Mouse (Mus musculus) gastrocnemius, postnatal 14 days (tissue): ENCODE measurements around the gene Gm20388. TPM values are rescaled to one million over a fixed set of nuclear protein-coding genes. Genes with fewer than 3 reads are reported as not detected.
"Not testable (repeated sequence)": the region's sequence is repeated elsewhere in the genome, so short reads cannot be mapped to it uniquely, and the experiment has no call there.

Experiments used
- DNase-seq: peaks from one replicate; pipeline ENCODE4 v3.0.0; 2021; ENCODE audit warnings: mixed read lengths
- intact Hi-C: fragments of 180-260 bp; cut with DNase I; formaldehyde crosslinking; loops from one replicate; pipeline ENCODE4 v1.15.1; 2025; ENCODE audit warnings: low total_unique reads
- total RNA-seq, 2 experiments: library from RNA; stranded (reverse); gene quantifications; 2 replicates each; pipeline ENCODE4 v1.2.3; 2021

Gm20388 gene
- total RNA-seq, 2 experiments from 2014 or later, result 5.6 to 6.0 TPM

GRCm38 (mm10) chr8:121121704-121122103 is 1211.1 kb downstream of the Gm20388 start:
- no peak for DNase-seq
- intact Hi-C loops, result no loop called here

GRCm38 (mm10) chr8:121122368-121122767 is 1211.7 kb downstream of the Gm20388 start:
- intact Hi-C loops, result no loop called here
- no peak for DNase-seq

GRCm38 (mm10) chr8:121123113-121123512 is 1212.5 kb downstream of the Gm20388 start:
- intact Hi-C loops, result no loop called here
- no peak for DNase-seq

DNA sequence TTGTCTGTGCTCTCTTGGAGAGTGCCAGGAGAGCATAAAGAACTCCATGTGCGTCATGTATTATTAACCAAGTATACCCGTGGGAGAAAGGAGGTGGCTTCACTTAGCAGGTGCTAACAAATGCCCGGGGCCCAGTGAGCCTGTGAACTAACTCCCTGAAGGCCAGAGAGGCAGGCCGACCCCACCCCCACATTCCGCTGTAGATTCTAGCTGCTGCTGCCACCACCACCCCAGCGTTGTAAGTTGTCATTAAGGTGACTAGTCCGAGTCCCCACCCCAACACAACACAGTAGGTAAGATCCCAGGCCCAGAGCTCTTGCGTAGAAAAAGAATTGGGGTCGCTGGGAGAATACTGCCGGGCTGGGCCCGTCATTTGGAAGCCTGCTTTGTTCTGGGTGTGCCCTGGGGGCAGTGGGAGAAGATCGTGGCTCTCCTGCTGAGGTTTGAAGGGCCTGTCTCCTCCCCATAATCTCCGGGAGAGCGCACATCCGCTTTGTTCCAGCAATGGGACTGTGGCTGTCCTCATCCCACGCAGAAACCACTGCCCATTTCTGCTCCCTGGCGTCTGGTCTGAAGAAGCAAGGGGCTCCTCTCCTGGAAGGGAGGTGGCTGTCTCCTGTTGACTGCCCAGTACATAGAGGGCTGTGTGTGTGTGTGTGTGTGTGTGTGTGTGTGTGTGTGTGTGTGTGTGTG is 1214.1 kb downstream of the Gm20388 start:
- DNase-seq, result no peak
- intact Hi-C loops, result loop anchor here (5.0 kb wide), 1 partner anchor 273 kb away; no protein-coding TSS in a partner anchor

DNA sequence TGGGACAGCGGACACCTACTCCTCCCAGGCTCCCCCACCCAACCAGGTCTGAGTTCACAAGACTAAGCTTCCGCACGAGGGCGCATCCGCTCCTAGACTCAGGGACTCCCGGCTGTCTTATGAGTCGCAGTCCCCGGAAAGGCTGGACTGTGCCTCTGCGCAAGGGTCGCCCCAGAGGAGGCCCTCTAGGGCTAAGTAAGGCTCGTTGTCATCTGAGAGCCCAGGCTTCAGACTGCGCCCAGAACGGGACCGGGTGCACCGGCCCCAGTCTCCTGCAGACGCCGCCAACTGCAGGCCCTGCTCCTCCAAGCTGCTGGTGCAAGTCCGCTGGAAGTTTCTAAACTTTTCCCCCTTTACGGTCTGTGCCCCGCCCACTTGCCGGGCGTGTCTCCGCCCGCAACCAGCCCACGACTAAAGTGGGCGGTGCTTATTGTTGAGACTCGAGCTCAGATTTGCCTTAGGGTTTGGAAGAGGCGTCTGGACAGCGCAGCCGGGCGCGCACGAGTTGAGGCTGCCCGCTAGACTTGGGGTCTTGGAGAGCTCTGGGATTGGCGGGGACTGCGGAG is 1214.8 kb downstream of the Gm20388 start:
- intact Hi-C loops, result loop anchor here (5.0 kb wide), 1 partner anchor 272 kb away; no protein-coding TSS in a partner anchor
- peak; percentile 57 for DNase-seq

GRCm38 (mm10) chr8:121126191-121126590 is 1215.5 kb downstream of the Gm20388 start:
- no peak for DNase-seq
- intact Hi-C loops, result loop anchor here (5.0 kb wide), 1 partner anchor 271 kb away; no protein-coding TSS in a partner anchor

DNA sequence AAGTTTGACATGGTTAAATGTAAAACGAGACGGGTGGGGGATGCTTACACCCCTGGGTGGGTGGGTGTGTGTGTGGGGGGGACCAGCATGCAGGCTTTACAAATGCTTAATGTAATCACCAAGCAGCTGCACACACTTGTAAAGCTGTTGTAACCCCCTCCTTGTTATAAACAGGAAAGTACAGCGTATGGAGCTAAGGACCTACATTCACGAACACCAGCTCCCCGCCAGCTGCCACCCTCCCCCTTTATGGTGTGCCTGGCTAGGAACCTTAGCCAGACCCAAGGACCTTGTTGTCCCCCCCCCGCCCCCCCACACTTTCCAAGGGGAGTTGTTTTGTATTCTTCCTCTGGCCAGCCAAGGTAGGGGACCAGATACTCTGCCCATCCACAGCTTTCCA is 1216.1 kb downstream of the Gm20388 start:
- intact Hi-C loops, result loop anchor here (5.0 kb wide), 1 partner anchor 271 kb away; no protein-coding TSS in a partner anchor
- DNase-seq, result no peak

GRCm38 (mm10) chr8:121127291-121127701 is 1216.7 kb downstream of the Gm20388 start:
- no peak for DNase-seq
- intact Hi-C loops, result loop anchor here (5.0 kb wide), 1 partner anchor 270 kb away; no protein-coding TSS in a partner anchor

- intact Hi-C loops, result loop anchor here (5.0 kb wide), 1 partner anchor 269 kb away; no protein-coding TSS in a partner anchor
- no peak for DNase-seq
Observed at GRCm38 (mm10) chr8:121127756-121128375, 1217.2 kb downstream of the Gm20388 start, which contains the start of gene Foxl1. Gene Foxl1, plus strand, starts transcription at chr8:121127940.

DNA sequence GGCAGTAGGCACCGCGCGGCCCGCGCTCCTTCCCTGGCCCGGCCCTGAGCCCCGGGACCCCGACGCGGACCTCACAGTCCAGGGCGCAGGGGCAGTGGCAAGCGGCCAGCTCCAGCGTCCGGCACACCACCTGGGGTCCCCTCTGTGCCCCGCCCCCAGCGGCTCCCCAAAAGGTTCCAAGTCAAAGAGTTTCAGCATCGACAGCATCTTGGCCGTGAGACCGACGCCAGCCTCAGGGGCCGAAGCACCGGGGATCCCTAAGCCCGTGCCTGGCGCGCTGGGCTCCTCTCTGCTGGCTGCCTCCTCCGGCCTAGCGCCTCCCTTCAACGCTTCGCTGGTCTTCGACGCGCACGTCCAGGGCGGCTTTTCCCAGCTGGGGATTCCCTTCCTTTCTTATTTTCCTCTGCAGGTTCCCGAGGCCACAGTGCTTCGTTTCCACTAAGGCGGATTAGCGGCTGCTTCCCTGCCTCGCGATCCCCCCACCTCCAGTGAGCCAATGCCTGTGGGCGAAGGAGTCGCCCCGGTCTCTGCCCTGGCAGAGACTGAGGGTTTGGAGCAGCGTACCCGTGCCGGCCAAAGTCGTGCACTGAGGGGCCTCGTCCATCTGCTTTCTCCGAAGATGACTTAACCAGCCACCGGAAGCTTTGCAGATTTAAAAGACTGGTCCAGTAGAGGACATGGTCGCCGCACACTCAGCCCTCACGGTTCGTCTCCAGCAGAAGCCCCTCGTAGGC is 1218.1 kb downstream of the Gm20388 start:
- intact Hi-C loops, result loop anchor here (5.0 kb wide), 1 partner anchor 269 kb away; no protein-coding TSS in a partner anchor
- DNase-seq, result no peak

GRCm38 (mm10) chr8:121129265-121129940 is 1218.8 kb downstream of the Gm20388 start:
- intact Hi-C loops, result loop anchor here (5.0 kb wide), 1 partner anchor 268 kb away; no protein-coding TSS in a partner anchor
- no peak for DNase-seq

GRCm38 (mm10) chr8:121130522-121130921 is 1219.9 kb downstream of the Gm20388 start:
- DNase-seq, result no peak
- intact Hi-C loops, result no loop called here

DNA sequence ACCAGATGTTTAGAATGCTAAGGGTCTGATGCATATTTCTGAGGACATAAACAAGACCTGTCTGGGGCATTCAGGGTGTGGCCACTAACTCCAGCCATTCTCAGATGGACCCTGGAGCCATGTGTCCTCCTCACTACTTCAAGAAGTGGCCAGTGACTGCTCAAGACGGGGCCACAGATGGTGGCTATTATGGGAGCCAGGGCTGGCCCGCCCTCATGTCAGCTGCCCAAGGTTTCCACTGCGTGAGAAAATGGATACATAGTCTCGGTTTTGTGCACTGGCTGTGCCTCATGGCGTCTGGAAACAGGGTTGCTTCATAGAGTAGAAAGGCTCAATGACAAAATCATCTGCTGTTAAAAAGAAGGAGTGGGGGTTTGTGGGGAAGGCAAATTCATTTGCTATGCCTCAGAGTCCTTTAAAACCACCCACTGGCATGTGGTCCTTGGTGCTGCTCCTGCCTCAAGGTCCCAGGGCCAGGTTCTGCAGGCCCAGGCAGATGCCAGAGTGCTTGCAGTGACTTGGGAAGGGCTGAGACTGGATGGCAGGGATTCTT is 1222.4 kb downstream of the Gm20388 start:
- intact Hi-C loops, result no loop called here

DNA sequence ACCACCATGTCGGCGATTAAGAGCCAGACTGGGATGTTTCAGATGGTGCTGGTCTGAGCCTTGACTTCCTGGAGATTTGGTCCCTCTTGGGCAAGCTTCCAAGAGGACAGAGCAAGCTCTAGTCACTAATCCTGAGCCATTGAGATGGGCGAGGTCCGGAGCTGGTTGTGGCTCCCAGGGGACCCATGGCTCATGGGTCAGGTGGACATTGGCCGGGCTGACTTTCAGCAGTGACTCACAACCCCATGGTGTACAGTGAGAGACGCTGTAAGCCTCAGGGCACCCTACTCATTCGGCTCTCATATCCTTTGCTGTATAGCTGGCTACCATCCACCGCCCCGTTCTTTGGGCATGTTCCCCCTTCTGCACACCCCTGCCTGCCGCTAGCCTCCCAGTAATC is 1223.5 kb downstream of the Gm20388 start:
- intact Hi-C loops, result no loop called here
- DNase-seq, result no peak

More for the DNA sequence above, 1222.4 kb downstream of the Gm20388 start:
- no peak for DNase-seq

DNA sequence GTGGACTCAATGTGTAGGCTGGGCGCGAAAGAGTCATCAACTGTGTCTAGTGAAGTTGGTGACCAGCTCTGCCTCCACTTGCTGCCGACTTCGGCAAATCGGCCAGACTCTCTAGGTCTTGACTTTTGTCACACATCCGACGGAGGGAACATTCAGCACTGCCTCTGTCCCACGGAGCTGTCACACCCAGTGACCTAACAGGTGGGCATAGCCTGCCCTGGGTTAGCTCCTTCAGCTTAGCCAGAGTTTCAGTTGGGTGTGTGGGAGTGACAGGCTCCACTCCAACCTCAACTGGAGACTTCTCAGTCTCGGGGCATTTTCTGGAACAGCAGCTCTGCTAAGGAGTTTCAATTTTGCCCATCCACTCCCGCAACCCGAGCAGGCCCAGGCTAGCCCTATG is 1223.9 kb downstream of the Gm20388 start:
- intact Hi-C loops, result no loop called here

GRCm38 (mm10) chr8:121136856-121137255 is 1226.2 kb downstream of the Gm20388 start:
- DNase-seq, result no peak
- intact Hi-C loops, result no loop called here

More for the DNA sequence above, 1223.9 kb downstream of the Gm20388 start:
- DNase-seq, result no peak

- intact Hi-C loops, DNase-seq: not testable (repeated sequence)
Observed at GRCm38 (mm10) chr8:121145457-121146134, 1235.0 kb downstream of the Gm20388 start.

- DNase-seq, result no peak
- intact Hi-C loops, result no loop called here
Observed at GRCm38 (mm10) chr8:121148573-121149083, 1238.0 kb downstream of the Gm20388 start.
